Mouse (Mus musculus) midbrain, embryonic 12.5 days (tissue): ENCODE measurements around the gene Gm6525. TPM values are rescaled to one million over a fixed set of nuclear protein-coding genes. Genes with fewer than 3 reads are reported as not detected.

Source experiments
- ATAC-seq: fragments of 200-750 bp; cut with Nextera tagmentation; 2 replicates; pipeline ENCODE4 v1.8.0; 2017; ENCODE audit warnings: low read depth, moderate TSS enrichment, moderate library complexity; ENCODE audit not compliant: low FRiP score
- H3K27ac ChIP-seq: fragments of 300-500 bp; sonication (generic); replicated peaks from 2 replicates; pipeline ENCODE4 v1.5.1; 2016; ENCODE audit warnings: mild to moderate bottlenecking
- H3K27me3 ChIP-seq: fragments of 300-500 bp; sonication (generic); 2 replicates; pipeline ENCODE4 v1.6.1; 2016; ENCODE audit warnings: mild to moderate bottlenecking
- H3K36me3 ChIP-seq: fragments of 300-500 bp; sonication (generic); 2 replicates; pipeline ENCODE4 v1.6.1; 2016
- H3K4me1 ChIP-seq: fragments of 300-500 bp; sonication (generic); 2 replicates; pipeline ENCODE4 v1.6.1; 2016
- H3K4me2 ChIP-seq: fragments of 300-500 bp; sonication (generic); replicated peaks from 2 replicates; pipeline ENCODE4 v1.6.1; 2016; ENCODE audit warnings: mild to moderate bottlenecking, moderate library complexity
- H3K4me3 ChIP-seq: fragments of 300-500 bp; sonication (generic); 2 replicates; pipeline ENCODE4 v1.5.1; 2016; ENCODE audit warnings: mild to moderate bottlenecking
- H3K9ac ChIP-seq: fragments of 300-500 bp; sonication (generic); replicated peaks from 2 replicates; pipeline ENCODE4 v1.6.1; 2016; ENCODE audit warnings: mild to moderate bottlenecking, moderate library complexity
- H3K9me3 ChIP-seq: fragments of 300-500 bp; sonication (generic); 2 replicates; pipeline ENCODE4 v1.6.1; 2016; ENCODE audit warnings: mild to moderate bottlenecking
- WGBS: fragments of 180-500 bp; shearing (Covaris S2); methylation state at CpG from one replicate; pipeline ENCODE4 v1.1.7; 2016; 5-methylcytosine and 5-hydroxymethylcytosine counted together
- polyA plus RNA-seq: library from polyadenylated mRNA; unstranded; fragments of >200 nt; fragmentation: Nextera tagmentation; extraction: Ambion mirVana; gene quantifications from 2 replicates; pipeline ENCODE4 v1.2.1, GENCODE M21; 2016

The Gm6525 gene
- polyA plus RNA-seq, 1 experiment from 2014 or later, result 3.3 TPM

GRCm38 (mm10) chr3:84154721-84155141, 19.2 kb upstream of the Gm6525 start:
- no peak overlapping the region for H3K27ac ChIP-seq
- peak overlapping the region; percentile 48; the same call in 1 of the 2 replicates for H3K4me3 ChIP-seq

DNA sequence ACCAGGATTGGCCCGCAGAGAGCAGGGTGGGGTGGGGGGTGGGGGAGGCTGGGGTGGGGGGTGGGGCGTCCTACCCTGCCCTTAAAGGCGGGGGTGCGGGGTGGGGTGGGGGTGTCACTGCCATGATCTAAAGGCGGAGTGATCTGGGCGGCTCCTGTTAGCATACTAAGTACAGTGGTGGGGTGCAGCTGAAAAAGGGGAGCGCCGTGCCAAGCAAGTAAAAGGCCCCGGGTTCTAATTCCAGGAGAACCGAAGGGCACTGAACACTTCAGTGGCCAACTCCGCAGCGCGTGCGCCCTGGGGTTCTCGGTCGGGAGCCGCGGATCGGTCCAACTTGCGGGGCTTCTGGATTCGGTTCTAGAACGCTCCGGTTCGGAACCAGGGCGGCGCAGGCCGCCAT, 18.8 kb upstream of the Gm6525 start:
- no peak overlapping the region for H3K27ac ChIP-seq
- WGBS, result 2% methylated on average over 24 of the region's 27 CpGs

More at GRCm38 (mm10) chr3:84154721-84155141, 19.2 kb upstream of the Gm6525 start:
- WGBS, result 19% methylated on average over 12 of the region's 12 CpGs
- Histone ChIP-seq H3K27me3 (no peaks in the 10 kb centered on the region), H3K36me3 (peaks cover 12% of the 10 kb centered on the region), H3K4me1 (peaks cover 6% of the 10 kb centered on the region; the same call in 1 of the 2 replicates), H3K4me2 (peak overlapping the region; percentile 93), H3K9ac (peak overlapping the region; percentile 60; the same call in 1 of the 2 replicates), H3K9me3 (no peaks in the 10 kb centered on the region)
- no peak for ATAC-seq

DNA sequence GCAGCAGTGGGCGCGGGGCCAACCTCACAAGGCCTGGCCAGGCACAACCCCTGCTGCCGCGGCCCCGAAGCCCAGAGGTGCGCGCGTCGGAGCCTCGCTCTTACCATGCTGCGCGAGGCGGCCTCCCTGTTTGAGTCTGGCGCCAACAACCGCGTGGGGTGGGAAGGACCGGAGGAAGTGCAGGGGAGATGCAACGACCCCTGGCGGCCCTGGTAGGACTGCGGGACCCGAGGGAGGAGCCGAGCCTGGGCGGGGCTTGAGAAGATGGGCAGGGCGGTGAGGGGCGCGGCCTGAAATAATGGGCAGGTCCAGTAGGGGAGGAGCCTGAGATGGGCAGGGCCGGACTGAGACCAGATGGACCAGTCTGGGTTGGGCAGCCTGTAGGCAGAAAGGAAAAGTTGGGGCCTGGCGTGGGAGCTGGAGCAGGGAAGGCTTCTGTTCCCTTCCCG, 18.3 kb upstream of the Gm6525 start, which contains the start of gene Mnd1:
Mnd1 (minus strand) TSS at position 229 of the 449 bp plus-strand sequence.
- H3K4me1 ChIP-seq, result peaks cover 6% of the 10 kb centered on the region; the same call in 1 of the 2 replicates
- ATAC-seq, result peak; percentile 99
- H3K27me3 ChIP-seq, result no peaks in the 10 kb centered on the region
- H3K4me3 ChIP-seq, result peak within 1 kb of the TSS; percentile 48
- H3K36me3 ChIP-seq, result peaks cover 21% of the 10 kb centered on the region
- H3K9ac ChIP-seq, result peak within 1 kb of the TSS; percentile 60
- H3K4me2 ChIP-seq, result peak within 1 kb of the TSS; percentile 93
- WGBS, result 1% methylated on average over 29 of the region's 29 CpGs
- no peak within 1 kb of the TSS for H3K27ac ChIP-seq
- H3K9me3 ChIP-seq, result no peaks in the 10 kb centered on the region

More for the DNA sequence above, 18.8 kb upstream of the Gm6525 start:
- Histone ChIP-seq H3K36me3 (peaks cover 17% of the 10 kb centered on the region), H3K4me3 (peak overlapping the region; percentile 48), H3K4me2 (peak overlapping the region; percentile 93), H3K9me3 (no peaks in the 10 kb centered on the region), H3K27me3 (no peaks in the 10 kb centered on the region), H3K4me1 (peaks cover 6% of the 10 kb centered on the region; the same call in 1 of the 2 replicates), H3K9ac (peak overlapping the region; percentile 60)
- peak; percentile 57 for ATAC-seq

DNA sequence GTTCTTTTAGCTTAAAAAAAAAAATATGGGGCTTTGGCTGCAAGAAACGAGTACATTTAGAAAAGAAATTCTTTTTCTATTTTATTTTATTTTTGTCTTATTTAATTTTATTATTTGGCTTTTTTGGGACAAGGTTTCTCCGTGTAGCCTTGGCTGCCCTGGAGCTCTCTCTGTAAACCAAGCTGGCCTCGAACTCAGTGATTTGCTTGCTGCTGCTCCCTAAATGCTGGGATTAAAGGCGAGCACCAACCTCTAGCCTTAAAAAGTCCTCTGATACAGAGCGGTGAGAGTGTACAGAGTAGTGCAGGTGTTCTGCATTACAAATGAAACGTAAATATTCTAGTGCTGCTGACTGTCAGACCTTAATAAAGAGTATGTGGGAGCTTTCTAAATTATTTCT, 17.8 kb upstream of the Gm6525 start:
- WGBS, result 50% methylated on average over 6 of the region's 6 CpGs
- Histone ChIP-seq H3K4me1 (peaks cover 6% of the 10 kb centered on the region; the same call in 1 of the 2 replicates), H3K4me3 (no peak overlapping the region), H3K9ac (no peak overlapping the region), H3K27me3 (no peaks in the 10 kb centered on the region), H3K9me3 (no peaks in the 10 kb centered on the region), H3K27ac (no peak overlapping the region), H3K36me3 (peaks cover 23% of the 10 kb centered on the region), H3K4me2 (peak overlapping the region; percentile 93)
- no peak for ATAC-seq

GRCm38 (mm10) chr3:84157011-84157410, 16.9 kb upstream of the Gm6525 start:
- Histone ChIP-seq H3K9me3 (no peaks in the 10 kb centered on the region), H3K4me2 (no peak overlapping the region), H3K36me3 (peaks cover 23% of the 10 kb centered on the region), H3K9ac (no peak overlapping the region), H3K27me3 (no peaks in the 10 kb centered on the region), H3K27ac (no peak overlapping the region), H3K4me1 (peaks cover 6% of the 10 kb centered on the region; the same call in 1 of the 2 replicates), H3K4me3 (no peak overlapping the region)
- no peak for ATAC-seq
- 52% methylated on average over 4 of the region's 4 CpGs for WGBS

DNA sequence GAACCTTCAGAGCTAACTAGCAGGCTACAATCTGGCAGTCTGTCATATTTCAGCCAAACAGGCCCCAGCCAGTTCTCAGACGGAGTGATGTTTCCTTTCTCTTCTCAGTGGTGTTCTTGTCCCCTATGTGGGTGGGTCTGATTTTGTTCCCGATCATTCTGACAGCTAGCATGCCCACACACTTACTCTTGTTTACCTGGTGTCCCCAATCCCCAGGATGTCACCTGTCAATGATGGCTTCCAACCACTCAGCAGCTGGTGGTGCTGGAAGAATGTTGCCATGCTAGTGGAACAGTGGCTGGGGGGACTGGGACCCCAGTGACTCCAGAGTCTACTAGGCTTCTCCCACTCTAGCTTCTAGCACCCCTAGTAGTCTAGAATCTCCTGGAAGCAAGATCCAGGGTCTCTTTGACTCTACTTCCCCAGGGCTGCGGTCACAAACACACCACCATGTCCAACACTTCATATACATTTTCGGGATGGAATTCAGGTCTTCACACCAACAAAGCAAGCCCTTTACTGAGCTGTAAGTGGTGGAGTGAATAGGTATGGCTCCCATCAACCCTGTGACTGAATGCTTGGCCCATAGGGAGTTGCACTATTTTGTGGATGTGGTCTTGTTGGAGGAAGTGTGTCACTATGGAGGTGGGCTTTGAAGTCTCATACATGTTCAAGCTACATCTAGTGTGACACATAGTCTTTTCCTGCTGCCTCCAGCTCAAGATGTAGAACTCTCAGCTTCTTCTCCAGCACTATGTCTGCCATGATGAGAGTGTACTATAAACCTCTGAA, 16.1 kb upstream of the Gm6525 start:
- Histone ChIP-seq H3K4me1 (peaks cover 6% of the 10 kb centered on the region; the same call in 1 of the 2 replicates), H3K9ac (no peak overlapping the region), H3K4me3 (no peak overlapping the region), H3K4me2 (no peak overlapping the region), H3K27me3 (no peaks in the 10 kb centered on the region), H3K27ac (no peak overlapping the region), H3K36me3 (peaks cover 28% of the 10 kb centered on the region), H3K9me3 (no peaks in the 10 kb centered on the region)
- no peak for ATAC-seq
- WGBS, result 86% methylated on average over 4 of the region's 4 CpGs

DNA sequence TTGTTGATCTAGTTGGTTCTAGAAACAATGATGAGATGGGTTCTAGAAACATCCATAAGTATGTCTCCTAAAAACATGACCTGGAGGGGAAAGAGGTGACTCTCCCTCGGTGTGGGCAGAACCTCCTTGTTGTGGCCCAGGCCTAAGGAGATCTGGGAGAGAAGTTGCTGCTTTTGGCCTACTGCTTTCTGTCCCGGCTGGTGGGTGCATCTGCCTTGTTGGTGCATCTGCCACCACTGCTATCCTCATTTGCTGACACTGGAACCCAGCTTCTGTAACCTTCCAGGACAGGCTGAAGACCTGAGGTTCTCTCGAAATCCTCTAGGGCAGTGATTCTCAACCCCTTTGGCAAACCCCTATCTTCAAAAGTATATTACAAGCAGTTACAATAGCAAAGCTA, 8.5 kb upstream of the Gm6525 start:
- Histone ChIP-seq H3K4me3 (no peak overlapping the region), H3K27me3 (no peaks in the 10 kb centered on the region), H3K4me1 (no peaks in the 10 kb centered on the region), H3K36me3 (peaks cover 66% of the 10 kb centered on the region), H3K27ac (no peak overlapping the region), H3K9ac (no peak overlapping the region), H3K4me2 (no peak overlapping the region), H3K9me3 (no peaks in the 10 kb centered on the region)
- WGBS, result 95% methylated on average over 3 of the region's 3 CpGs
- ATAC-seq, result no peak

- peaks cover 69% of the 10 kb centered on the region for H3K36me3 ChIP-seq
- no peak for ATAC-seq
- H3K9ac ChIP-seq, result no peak overlapping the region
- no peaks in the 10 kb centered on the region for H3K4me1 ChIP-seq
- 92% methylated on average over 5 of the region's 5 CpGs for WGBS
- H3K4me3 ChIP-seq, result no peak overlapping the region
- H3K4me2 ChIP-seq, result no peak overlapping the region
- H3K27ac ChIP-seq, result no peak overlapping the region
- no peaks in the 10 kb centered on the region for H3K27me3 ChIP-seq
- H3K9me3 ChIP-seq, result no peaks in the 10 kb centered on the region
Observed at GRCm38 (mm10) chr3:84166073-84166472, 7.8 kb upstream of the Gm6525 start.

DNA sequence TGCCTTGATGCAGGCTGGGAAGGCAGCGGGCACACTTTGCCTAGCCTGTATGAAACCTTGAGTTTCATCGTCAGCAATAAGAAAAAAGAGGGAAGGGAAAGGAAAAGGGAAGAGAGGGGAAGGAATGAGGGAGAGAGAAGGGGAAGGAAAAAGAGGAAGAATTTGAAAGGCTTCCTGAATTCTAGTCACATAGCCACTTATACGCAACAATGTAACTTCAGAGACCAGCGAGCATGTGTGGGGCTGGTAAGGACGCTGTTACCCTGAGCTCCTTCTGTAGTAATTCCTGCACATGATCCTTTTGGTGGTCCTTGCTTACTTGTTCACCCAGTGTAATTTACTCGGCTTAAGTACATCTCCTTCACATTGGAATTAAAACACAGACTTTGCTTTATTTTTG, 5.0 kb upstream of the Gm6525 start:
- Histone ChIP-seq H3K27ac (no peak overlapping the region), H3K27me3 (no peaks in the 10 kb centered on the region), H3K4me2 (no peak overlapping the region), H3K9me3 (no peaks in the 10 kb centered on the region), H3K4me1 (peaks cover 2% of the 10 kb centered on the region; the same call in 1 of the 2 replicates), H3K4me3 (no peak overlapping the region), H3K36me3 (peaks cover 85% of the 10 kb centered on the region), H3K9ac (no peak overlapping the region)
- 95% methylated on average over 6 of the region's 6 CpGs for WGBS
- no peak for ATAC-seq

GRCm38 (mm10) chr3:84169393-84170005, 4.4 kb upstream of the Gm6525 start:
- ATAC-seq, result no peak
- no peaks in the 10 kb centered on the region for H3K9me3 ChIP-seq
- peaks cover 81% of the 10 kb centered on the region for H3K36me3 ChIP-seq
- H3K27ac ChIP-seq, result no peak overlapping the region
- WGBS, result 74% methylated on average over 8 of the region's 8 CpGs
- no peak overlapping the region for H3K4me2 ChIP-seq
- H3K4me3 ChIP-seq, result no peak overlapping the region
- peaks cover 2% of the 10 kb centered on the region; the same call in 1 of the 2 replicates for H3K4me1 ChIP-seq
- no peak overlapping the region for H3K9ac ChIP-seq
- H3K27me3 ChIP-seq, result no peaks in the 10 kb centered on the region

DNA sequence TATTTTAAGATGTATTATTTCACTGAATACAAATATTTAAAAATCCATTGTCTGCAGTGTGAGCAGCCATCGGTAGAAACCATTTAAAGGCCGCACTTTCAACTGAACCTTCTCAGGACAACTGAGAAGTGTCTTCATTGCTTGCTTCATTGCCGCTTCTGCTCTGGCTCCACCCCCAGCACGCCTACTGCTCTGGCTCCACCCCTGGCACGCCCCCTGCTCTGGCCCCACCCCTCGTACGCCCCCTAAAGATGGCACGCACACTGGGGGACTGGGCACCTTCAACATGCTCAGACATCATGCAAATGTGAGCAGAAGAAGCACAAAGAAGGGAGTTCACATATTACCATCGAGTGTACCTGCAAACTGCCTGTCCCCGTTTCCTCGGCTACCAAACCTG, 1.5 kb upstream of the Gm6525 start:
- no peak overlapping the region for H3K4me2 ChIP-seq
- no peak overlapping the region for H3K27ac ChIP-seq
- ATAC-seq, result no peak
- no peaks in the 10 kb centered on the region for H3K9me3 ChIP-seq
- peaks cover 66% of the 10 kb centered on the region for H3K36me3 ChIP-seq
- no peaks in the 10 kb centered on the region for H3K27me3 ChIP-seq
- H3K9ac ChIP-seq, result no peak overlapping the region
- peaks cover 6% of the 10 kb centered on the region; the same call in 1 of the 2 replicates for H3K4me1 ChIP-seq
- H3K4me3 ChIP-seq, result no peak overlapping the region
- WGBS, result 55% methylated on average over 11 of the region's 11 CpGs
